1 mouse cellular context compared by ENCODE assay signal in the genomic region with DNA sequence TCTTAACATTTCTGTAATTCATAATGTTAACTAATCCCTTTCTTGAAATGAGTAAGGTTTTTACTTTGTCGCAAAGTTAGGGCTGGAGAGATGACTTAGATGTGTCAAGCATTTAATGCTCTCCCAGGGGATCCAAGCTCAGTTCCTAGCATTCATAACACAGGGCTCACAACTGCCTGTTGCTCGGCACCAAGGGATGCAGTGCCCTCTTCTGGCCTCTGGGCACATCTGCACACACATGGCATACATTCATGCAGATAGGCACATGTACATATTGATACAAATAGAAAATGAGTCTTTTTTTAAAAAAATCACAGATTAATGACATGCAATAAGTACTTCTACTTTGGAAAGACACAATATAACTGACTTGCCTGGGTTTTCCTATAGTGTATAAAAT.
TF ChIP-seq lines count a peak whose summit lies in the region.

No protein-coding gene starts in this region.

TF ChIP-seq in MEL, 35 proteins besides CTCF, POLR2A, EP300 and RAD21:
- no peak for TF ChIP-seq NELFE (IDR thresholded peaks at IDR 0.05; ENCODE audit: low read depth, low read length)
- TF ChIP-seq ELF1 (IDR thresholded peaks at IDR 0.05; ENCODE audit: low read depth, low read length) = no peak
- no peak for TF ChIP-seq MAX (IDR thresholded peaks at IDR 0.05; ENCODE audit: low read length)
- TF ChIP-seq BHLHE40 (IDR thresholded peaks at IDR 0.05; ENCODE audit: borderline replicate concordance, low read depth, low read length) = no peak
- TF ChIP-seq HCFC1 (IDR thresholded peaks at IDR 0.05; ENCODE audit: low read depth, low read length) = no peak
- no peak for TF ChIP-seq KAT2A (conservative IDR thresholded peaks at IDR 0.05; ENCODE audit: low read depth, low read length)
- TF ChIP-seq POLR2AphosphoS2 (IDR thresholded peaks at IDR 0.05; ENCODE audit: low read length) = no peak
- no peak for TF ChIP-seq E2F4 (IDR thresholded peaks at IDR 0.05; ENCODE audit: borderline replicate concordance, low read depth, low read length)
- no peak for TF ChIP-seq TCF12 (IDR thresholded peaks at IDR 0.05; ENCODE audit: low read depth, low read length)
- no peak for TF ChIP-seq ZMIZ1 (IDR thresholded peaks at IDR 0.05; ENCODE audit: low read depth, low read length)
- TF ChIP-seq SIN3A (IDR thresholded peaks at IDR 0.05; ENCODE audit: low read length) = no peak
